Mouse (Mus musculus) hindbrain, embryonic 12.5 days (tissue): ENCODE measurements at regions not wholly inside any gene's neighbourhood (a gene's known extent, or its start where the extent isn't known, plus 50 kb on each side); places are given as distances from the start of the nearest gene placed in this dataset.

Experiments used
- ATAC-seq: fragments of 200-750 bp; cut with Nextera tagmentation; 2 replicates; pipeline ENCODE4 v1.8.0; 2017; ENCODE audit warnings: moderate TSS enrichment; ENCODE audit not compliant: low FRiP score
- H3K27ac ChIP-seq: fragments of 300-500 bp; sonication (generic); 2 replicates; pipeline ENCODE4 v1.5.1; 2016; ENCODE audit warnings: mild to moderate bottlenecking
- H3K27me3 ChIP-seq: fragments of 300-500 bp; sonication (generic); 2 replicates; pipeline ENCODE4 v1.6.1; 2016; ENCODE audit warnings: mild to moderate bottlenecking
- H3K36me3 ChIP-seq: fragments of 300-500 bp; sonication (generic); 2 replicates; pipeline ENCODE4 v1.6.1; 2016; ENCODE audit warnings: mild to moderate bottlenecking
- H3K4me1 ChIP-seq: fragments of 300-500 bp; sonication (generic); 2 replicates; pipeline ENCODE4 v1.6.1; 2016
- H3K4me2 ChIP-seq: fragments of 300-500 bp; sonication (generic); replicated peaks from 2 replicates; pipeline ENCODE4 v1.6.1; 2016; ENCODE audit warnings: mild to moderate bottlenecking
- H3K4me3 ChIP-seq: fragments of 300-500 bp; sonication (generic); 2 replicates; pipeline ENCODE4 v1.5.1; 2016; ENCODE audit warnings: mild to moderate bottlenecking
- H3K9ac ChIP-seq: fragments of 300-500 bp; sonication (generic); 2 replicates; pipeline ENCODE4 v1.6.1; 2016; ENCODE audit warnings: mild to moderate bottlenecking, moderate library complexity
- H3K9me3 ChIP-seq: fragments of 300-500 bp; sonication (generic); replicated peaks from 2 replicates; pipeline ENCODE4 v1.6.1; 2016; ENCODE audit warnings: mild to moderate bottlenecking
- WGBS: fragments of 180-500 bp; shearing (Covaris S2); methylation state at CpG from one replicate; pipeline ENCODE4 v1.1.7; 2016; 5-methylcytosine and 5-hydroxymethylcytosine counted together

- Histone ChIP-seq H3K9me3 (no peaks in the 10 kb centered on the region), H3K27me3 (no peaks in the 10 kb centered on the region), H3K36me3 (no peaks in the 10 kb centered on the region), H3K4me2 (no peak overlapping the region), H3K27ac (no peak overlapping the region), H3K4me1 (0 out of 2 replicates have a peak, but pooled peaks cover 5% of the 10 kb centered on the region), H3K9ac (no peak overlapping the region), H3K4me3 (no peak overlapping the region)
- ATAC-seq, result no peak
- 91% methylated on average over 2 of the region's 2 CpGs for WGBS
Measured at GRCm38 (mm10) chr7:136137341-136137740, 421.2 kb upstream of the Mki67 start.

- 68% methylated on average over 15 of the region's 15 CpGs for WGBS
- Histone ChIP-seq H3K9me3 (no peaks in the 10 kb centered on the region), H3K9ac (no peak overlapping the region), H3K4me3 (no peak overlapping the region), H3K4me1 (0 out of 2 replicates have a peak, but pooled peaks cover 5% of the 10 kb centered on the region), H3K4me2 (no peak overlapping the region), H3K27ac (no peak overlapping the region), H3K27me3 (no peaks in the 10 kb centered on the region), H3K36me3 (no peaks in the 10 kb centered on the region)
- no peak for ATAC-seq
Measured at GRCm38 (mm10) chr7:136137831-136138602, 421.9 kb upstream of the Mki67 start.

DNA sequence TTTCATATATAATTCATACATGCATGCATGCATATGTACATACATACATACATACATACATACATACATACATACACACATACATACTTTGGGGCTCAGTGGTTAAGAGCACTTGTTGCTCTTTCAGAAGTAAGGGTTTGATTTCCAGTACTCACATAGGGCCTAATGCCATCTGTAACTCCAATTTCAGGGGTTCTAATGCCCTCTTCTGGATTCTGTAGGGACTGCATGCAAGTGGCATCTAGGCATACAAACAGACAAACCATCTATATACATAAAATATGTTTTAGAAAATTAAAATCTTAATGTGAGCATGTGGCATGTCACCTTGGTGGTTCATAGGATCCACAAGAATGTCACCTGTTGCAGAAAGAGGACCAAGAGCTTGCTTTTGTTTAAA is 426.7 kb upstream of the Mki67 start:
- no peak for ATAC-seq
- Histone ChIP-seq H3K4me3 (no peak overlapping the region), H3K9me3 (no peaks in the 10 kb centered on the region), H3K4me2 (no peak overlapping the region), H3K27ac (no peak overlapping the region), H3K4me1 (no peaks in the 10 kb centered on the region), H3K27me3 (no peaks in the 10 kb centered on the region), H3K36me3 (no peaks in the 10 kb centered on the region), H3K9ac (no peak overlapping the region)

DNA sequence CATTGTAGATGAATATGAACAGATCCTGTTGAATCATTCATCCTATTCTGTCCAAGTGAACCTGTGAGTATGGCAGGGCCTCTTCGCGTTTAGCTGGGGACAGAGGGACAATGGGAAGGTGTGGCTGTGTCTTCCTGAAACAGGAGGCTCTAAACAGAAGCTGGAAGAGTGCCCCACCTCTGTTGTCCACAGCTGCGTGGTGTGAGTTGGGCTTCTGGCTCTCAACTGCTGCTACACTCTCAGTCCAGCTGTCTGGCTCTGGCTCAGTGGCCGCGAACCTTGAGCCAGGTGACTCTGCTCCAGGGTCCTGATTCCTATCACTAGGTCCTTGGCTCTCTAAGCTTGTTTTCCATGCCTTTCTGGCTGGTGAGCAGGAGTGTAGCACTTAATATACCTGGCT is 434.0 kb upstream of the Mki67 start:
- 68% methylated on average over 5 of the region's 5 CpGs for WGBS
- Histone ChIP-seq H3K4me3 (no peak overlapping the region), H3K36me3 (no peaks in the 10 kb centered on the region), H3K9ac (no peak overlapping the region), H3K4me1 (peaks cover 15% of the 10 kb centered on the region), H3K9me3 (no peaks in the 10 kb centered on the region), H3K27me3 (no peaks in the 10 kb centered on the region), H3K27ac (no peak overlapping the region), H3K4me2 (no peak overlapping the region)
- no peak for ATAC-seq

DNA sequence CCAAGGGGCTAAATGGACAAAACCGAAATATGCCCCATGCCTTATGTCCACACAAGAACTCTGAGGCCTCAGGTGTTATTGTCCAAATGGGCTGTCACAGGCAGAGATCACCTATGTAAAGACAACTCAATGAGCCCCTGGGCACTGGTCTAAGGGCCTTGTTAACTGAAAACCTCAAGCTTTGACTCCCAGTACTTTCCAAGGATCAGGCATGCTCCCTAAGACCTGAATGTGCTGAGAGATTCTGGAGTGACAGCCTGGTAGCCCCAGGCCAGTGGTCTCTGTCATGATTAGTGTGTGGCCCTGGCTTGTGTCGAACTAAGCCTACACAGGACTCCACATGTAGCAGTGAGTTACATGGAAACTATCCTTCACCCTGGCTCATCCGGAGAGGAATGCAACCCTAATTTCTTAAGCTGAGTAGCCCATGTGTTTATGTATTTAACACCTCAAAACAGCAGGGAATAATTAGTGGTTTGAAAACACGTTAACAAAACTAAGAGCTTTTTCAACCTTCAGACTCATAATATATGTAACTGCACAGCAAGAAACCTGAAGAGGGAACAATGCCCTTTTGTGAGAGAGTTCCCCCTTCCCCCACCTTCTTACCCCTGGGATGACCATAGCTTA is 435.3 kb upstream of the Mki67 start:
- Histone ChIP-seq H3K4me3 (no peak overlapping the region), H3K9ac (no peak overlapping the region), H3K27ac (no peak overlapping the region), H3K27me3 (no peaks in the 10 kb centered on the region), H3K4me2 (no peak overlapping the region), H3K36me3 (no peaks in the 10 kb centered on the region), H3K4me1 (peaks cover 15% of the 10 kb centered on the region), H3K9me3 (no peaks in the 10 kb centered on the region)
- no peak for ATAC-seq
- WGBS, result 37% methylated on average over 4 of the region's 4 CpGs

- no peak overlapping the region for H3K9ac ChIP-seq
- H3K4me2 ChIP-seq, result no peak overlapping the region
- 31% methylated on average over 5 of the region's 5 CpGs for WGBS
- H3K27me3 ChIP-seq, result no peaks in the 10 kb centered on the region
- no peaks in the 10 kb centered on the region for H3K9me3 ChIP-seq
- no peak overlapping the region for H3K4me3 ChIP-seq
- ATAC-seq, result no peak
- H3K36me3 ChIP-seq, result no peaks in the 10 kb centered on the region
- no peak overlapping the region; the same call in 1 of the 2 replicates for H3K27ac ChIP-seq
- peaks cover 15% of the 10 kb centered on the region for H3K4me1 ChIP-seq
Measured at GRCm38 (mm10) chr7:136152470-136152869, 436.3 kb upstream of the Mki67 start.

- ATAC-seq, result no peak
- Histone ChIP-seq H3K9me3 (no peaks in the 10 kb centered on the region), H3K4me3 (no peak overlapping the region), H3K4me1 (peaks cover 15% of the 10 kb centered on the region), H3K27ac (no peak overlapping the region), H3K4me2 (no peak overlapping the region), H3K36me3 (no peaks in the 10 kb centered on the region), H3K9ac (no peak overlapping the region), H3K27me3 (no peaks in the 10 kb centered on the region)
- WGBS, result 62% methylated on average over 3 of the region's 3 CpGs
Measured at GRCm38 (mm10) chr7:136153621-136154020, 437.5 kb upstream of the Mki67 start.

GRCm38 (mm10) chr7:136159136-136159535 is 443.0 kb upstream of the Mki67 start:
- H3K36me3 ChIP-seq, result no peaks in the 10 kb centered on the region
- H3K4me2 ChIP-seq, result no peak overlapping the region
- H3K4me1 ChIP-seq, result 0 out of 2 replicates have a peak, but pooled peaks cover 3% of the 10 kb centered on the region
- no peak overlapping the region for H3K9ac ChIP-seq
- ATAC-seq, result no peak
- H3K9me3 ChIP-seq, result 0 out of 2 replicates have a peak, but pooled peaks cover 3% of the 10 kb centered on the region
- WGBS, result 32% methylated on average over 4 of the region's 4 CpGs
- H3K4me3 ChIP-seq, result no peak overlapping the region
- no peaks in the 10 kb centered on the region for H3K27me3 ChIP-seq
- no peak overlapping the region for H3K27ac ChIP-seq

- H3K27ac ChIP-seq, result no peak overlapping the region
- no peaks in the 10 kb centered on the region for H3K36me3 ChIP-seq
- no peak overlapping the region for H3K9ac ChIP-seq
- 0 out of 2 replicates have a peak, but pooled peaks cover 3% of the 10 kb centered on the region for H3K9me3 ChIP-seq
- H3K4me1 ChIP-seq, result 0 out of 2 replicates have a peak, but pooled peaks cover 3% of the 10 kb centered on the region
- H3K4me3 ChIP-seq, result no peak overlapping the region
- no peak overlapping the region for H3K4me2 ChIP-seq
- H3K27me3 ChIP-seq, result no peaks in the 10 kb centered on the region
- WGBS, result 88% methylated on average over 2 of the region's 2 CpGs
- ATAC-seq, result no peak
Measured at GRCm38 (mm10) chr7:136161526-136161925, 445.4 kb upstream of the Mki67 start.

GRCm38 (mm10) chr7:136164834-136165233 is 448.7 kb upstream of the Mki67 start:
- Histone ChIP-seq H3K9me3 (0 out of 2 replicates have a peak, but pooled peaks cover 3% of the 10 kb centered on the region), H3K27me3 (no peaks in the 10 kb centered on the region), H3K4me1 (no peaks in the 10 kb centered on the region), H3K36me3 (no peaks in the 10 kb centered on the region), H3K4me2 (no peak overlapping the region), H3K27ac (no peak overlapping the region), H3K9ac (no peak overlapping the region), H3K4me3 (no peak overlapping the region)
- no peak for ATAC-seq
- 90% methylated on average over 5 of the region's 5 CpGs for WGBS

DNA sequence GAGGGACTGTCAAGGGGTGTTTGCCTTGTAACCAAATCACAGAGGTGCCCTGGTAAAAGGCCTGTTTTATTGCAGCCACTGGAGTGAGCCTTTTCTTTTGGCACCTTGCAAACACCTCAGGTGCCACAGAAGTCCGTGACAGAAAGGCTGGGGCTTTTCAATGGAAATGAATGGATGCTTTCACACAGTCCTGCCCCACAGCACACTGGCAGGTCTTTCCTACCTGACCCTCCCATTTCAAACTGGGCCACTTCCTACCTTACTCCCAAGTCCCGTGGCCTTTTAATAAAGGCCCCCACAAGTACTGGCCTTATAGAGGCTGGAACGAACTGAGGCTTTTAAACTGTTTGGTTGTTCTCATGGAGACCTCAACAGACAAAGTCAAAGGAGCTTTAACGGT is 453.1 kb upstream of the Mki67 start:
- no peak overlapping the region for H3K9ac ChIP-seq
- WGBS, result 57% methylated on average over 4 of the region's 4 CpGs
- no peaks in the 10 kb centered on the region for H3K9me3 ChIP-seq
- H3K27ac ChIP-seq, result no peak overlapping the region
- H3K4me1 ChIP-seq, result no peaks in the 10 kb centered on the region
- H3K27me3 ChIP-seq, result no peaks in the 10 kb centered on the region
- no peaks in the 10 kb centered on the region for H3K36me3 ChIP-seq
- no peak overlapping the region for H3K4me3 ChIP-seq
- ATAC-seq, result no peak
- H3K4me2 ChIP-seq, result no peak overlapping the region

DNA sequence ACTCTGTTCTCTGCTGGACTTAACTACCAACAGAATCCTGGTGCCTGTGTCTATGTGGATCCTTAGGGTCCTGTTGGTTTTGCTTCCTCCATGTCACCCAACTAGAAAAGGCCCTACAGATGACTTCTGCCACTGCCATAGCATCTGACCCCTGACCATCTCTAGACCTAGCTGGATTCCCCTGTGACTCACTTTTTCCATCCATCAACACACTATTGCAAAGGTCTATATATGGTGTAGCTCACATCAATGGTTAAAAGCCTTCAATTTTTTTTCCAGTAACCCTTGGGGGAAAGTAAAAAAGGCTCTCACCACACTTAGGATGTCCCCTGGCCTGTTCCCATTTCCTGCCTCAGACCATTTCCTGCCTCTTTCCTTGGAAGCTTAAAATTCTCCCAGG is 460.2 kb upstream of the Mki67 start:
- Histone ChIP-seq H3K27me3 (no peaks in the 10 kb centered on the region), H3K9ac (no peak overlapping the region), H3K4me2 (no peak overlapping the region), H3K4me3 (no peak overlapping the region), H3K27ac (no peak overlapping the region), H3K9me3 (no peaks in the 10 kb centered on the region; the same call in 1 of the 2 replicates), H3K4me1 (peaks cover 7% of the 10 kb centered on the region; the same call in 1 of the 2 replicates), H3K36me3 (no peaks in the 10 kb centered on the region)
- no peak for ATAC-seq

DNA sequence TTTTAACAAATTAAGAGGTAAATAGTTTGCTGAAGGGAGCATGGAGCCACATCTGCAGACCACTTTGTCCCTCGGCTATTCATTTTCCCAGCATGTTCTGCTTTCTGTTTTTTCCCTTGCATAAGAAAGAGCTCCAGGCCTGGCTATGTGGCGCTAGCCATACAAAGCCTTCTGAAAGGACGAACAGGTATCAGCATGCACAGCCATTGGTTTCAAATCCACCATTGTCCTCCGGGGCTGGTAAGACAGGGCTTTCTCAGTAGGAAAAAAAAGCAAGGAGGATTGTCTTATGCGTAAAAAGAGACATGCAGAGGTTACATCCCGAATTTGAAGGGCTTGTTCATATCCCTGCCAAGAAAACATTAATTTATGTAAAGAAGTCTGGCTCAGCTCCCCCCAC is 464.8 kb upstream of the Mki67 start:
- H3K27ac ChIP-seq, result no peak overlapping the region
- H3K27me3 ChIP-seq, result no peaks in the 10 kb centered on the region
- H3K9ac ChIP-seq, result no peak overlapping the region
- 0 out of 2 replicates have a peak overlapping the region, but pooled peaks have one; percentile 9 for H3K4me2 ChIP-seq
- ATAC-seq, result no peak
- no peaks in the 10 kb centered on the region; the same call in 1 of the 2 replicates for H3K9me3 ChIP-seq
- 40% methylated on average over 6 of the region's 6 CpGs for WGBS
- no peaks in the 10 kb centered on the region for H3K36me3 ChIP-seq
- H3K4me1 ChIP-seq, result peaks cover 7% of the 10 kb centered on the region; the same call in 1 of the 2 replicates
- H3K4me3 ChIP-seq, result no peak overlapping the region
